Mouse (Mus musculus) spleen, adult 18-20 months (tissue): ENCODE measurements around the gene Olfr774.
"Not testable (repeated sequence)": the region's sequence is repeated elsewhere in the genome, so short reads cannot be mapped to it uniquely, and the experiment has no call there.

Source experiments
- DNase-seq, 2 experiments: peaks; one replicate each; pipeline ENCODE4 v3.0.0; 2022; ENCODE audit warnings: mixed read lengths in 2 of 2

Gene Olfr774

GRCm38 (mm10) chr10:129235904-129236303, at the start of gene Olfr774:
Olfr774 (plus strand) TSS chr10:129236204.
- DNase-seq: no peak

GRCm38 (mm10) chr10:129187319-129187718, 48.7 kb upstream of the Olfr774 start, which contains the start of gene Olfr773:
Olfr773 (minus strand) TSS chr10:129187419.
- not testable (repeated sequence) for DNase-seq

GRCm38 (mm10) chr10:129230737-129231136, 5.3 kb upstream of the Olfr774 start:
- no peak for DNase-seq

GRCm38 (mm10) chr10:129248112-129248511, 12.1 kb downstream of the Olfr774 start, which contains the start of gene Olfr775:
Olfr775 (plus strand) TSS chr10:129248412.
- DNase-seq: no peak

- no peak for DNase-seq
Measured at GRCm38 (mm10) chr10:129258827-129259226, 22.8 kb downstream of the Olfr774 start, which contains the start of gene Olfr776. Olfr776 (plus strand) TSS chr10:129259127.

GRCm38 (mm10) chr10:129271081-129271535, 35.1 kb downstream of the Olfr774 start, which contains the start of gene Olfr777:
Olfr777 (minus strand) TSS chr10:129271485.
- DNase-seq: no peak
